Mouse (Mus musculus) lung, embryonic 15.5 days (tissue): ENCODE data around the gene Lyz1. TPM values are rescaled to one million over a fixed set of nuclear protein-coding genes. Genes with fewer than 3 reads are reported as not detected.
"Not testable (repeated sequence)": the region's sequence is repeated elsewhere in the genome, so short reads cannot be mapped to it uniquely, and the experiment has no call there.

ENCODE experiments used
- ATAC-seq: fragments of 200-750 bp; cut with Nextera tagmentation; 2 replicates; pipeline ENCODE4 v1.8.0; 2017; ENCODE audit warnings: moderate number of reproducible peaks, borderline replicate concordance; ENCODE audit not compliant: low FRiP score, low TSS enrichment; ENCODE audit errors: extremely low read depth
- H3K27ac ChIP-seq: fragments of 300-500 bp; sonication (generic); 2 replicates; pipeline ENCODE4 v1.5.1; 2015; ENCODE audit warnings: moderate library complexity, mild to moderate bottlenecking, inconsistent platforms
- H3K27me3 ChIP-seq: fragments of 300-500 bp; sonication (generic); 2 replicates; pipeline ENCODE4 v1.6.1; 2015; ENCODE audit warnings: inconsistent platforms
- H3K36me3 ChIP-seq: fragments of 300-500 bp; sonication (generic); 2 replicates; pipeline ENCODE4 v1.6.1; 2015; ENCODE audit warnings: inconsistent platforms
- H3K4me1 ChIP-seq: fragments of 300-500 bp; sonication (generic); 2 replicates; pipeline ENCODE4 v1.6.1; 2015; ENCODE audit warnings: inconsistent platforms
- H3K4me2 ChIP-seq: fragments of 300-500 bp; sonication (generic); 2 replicates; pipeline ENCODE4 v1.6.1; 2015; ENCODE audit warnings: inconsistent platforms, mild to moderate bottlenecking, moderate library complexity
- H3K4me3 ChIP-seq: fragments of 300-500 bp; sonication (generic); 2 replicates; pipeline ENCODE4 v1.5.1; 2015; ENCODE audit warnings: mild to moderate bottlenecking, inconsistent platforms
- H3K9ac ChIP-seq: fragments of 300-500 bp; sonication (generic); 2 replicates; pipeline ENCODE4 v1.6.1; 2015; ENCODE audit warnings: inconsistent platforms
- H3K9me3 ChIP-seq: fragments of 300-500 bp; sonication (generic); 2 replicates; pipeline ENCODE4 v1.6.1; 2016; ENCODE audit warnings: inconsistent platforms
- WGBS: fragments of 180-500 bp; shearing (Covaris S2); methylation state at CpG from one replicate; pipeline ENCODE4 v1.1.7; 2015; 5-methylcytosine and 5-hydroxymethylcytosine counted together
- polyA plus RNA-seq: library from polyadenylated mRNA; unstranded; fragments of >200 nt; fragmentation: Nextera tagmentation; extraction: Ambion mirVana; gene quantifications from 2 replicates; pipeline ENCODE4 v1.2.1, GENCODE M21; 2015

The Lyz1 gene
- polyA plus RNA-seq, 1 experiment from 2014 or later, result 0.44 TPM

DNA sequence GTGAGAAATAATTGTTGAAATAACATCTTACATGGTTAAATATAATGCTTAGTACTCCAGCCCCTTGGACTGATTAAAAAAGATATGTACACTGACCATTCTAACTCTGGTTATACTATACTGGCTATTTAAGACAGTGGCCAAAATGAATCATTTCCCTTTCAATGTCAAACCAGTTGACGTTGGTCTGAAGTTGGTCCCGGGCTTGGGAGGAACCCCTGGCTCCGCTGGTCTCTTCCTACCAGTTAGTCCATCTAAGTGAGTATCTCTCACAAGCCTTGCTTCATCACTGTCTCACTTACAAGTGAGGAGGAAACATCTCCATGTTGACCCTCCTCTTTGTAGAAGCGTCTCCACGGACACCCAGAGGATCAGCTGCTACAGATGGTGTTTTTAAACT lies 11.7 kb upstream of the Lyz1 start:
- Histone ChIP-seq H3K4me3 (no peak overlapping the region), H3K4me2 (no peak overlapping the region), H3K27me3 (no peaks in the 10 kb centered on the region), H3K27ac (no peak overlapping the region), H3K9ac (no peak overlapping the region), H3K4me1 (no peaks in the 10 kb centered on the region), H3K36me3 (no peaks in the 10 kb centered on the region), H3K9me3 (no peaks in the 10 kb centered on the region)
- 84% methylated on average over 5 of the region's 5 CpGs for WGBS
- ATAC-seq, result no peak

- 74% methylated on average over 1 of the region's 1 CpGs for WGBS
- H3K4me3 ChIP-seq, result no peak overlapping the region
- H3K4me2 ChIP-seq, result no peak overlapping the region
- no peaks in the 10 kb centered on the region for H3K9me3 ChIP-seq
- H3K27ac ChIP-seq, result no peak overlapping the region
- H3K36me3 ChIP-seq, result no peaks in the 10 kb centered on the region
- H3K4me1 ChIP-seq, result no peaks in the 10 kb centered on the region
- ATAC-seq, result no peak
- no peaks in the 10 kb centered on the region for H3K27me3 ChIP-seq
- H3K9ac ChIP-seq, result no peak overlapping the region
These were observed 9.0 kb upstream of the Lyz1 start for GRCm38 (mm10) chr10:117301688-117302087.

DNA sequence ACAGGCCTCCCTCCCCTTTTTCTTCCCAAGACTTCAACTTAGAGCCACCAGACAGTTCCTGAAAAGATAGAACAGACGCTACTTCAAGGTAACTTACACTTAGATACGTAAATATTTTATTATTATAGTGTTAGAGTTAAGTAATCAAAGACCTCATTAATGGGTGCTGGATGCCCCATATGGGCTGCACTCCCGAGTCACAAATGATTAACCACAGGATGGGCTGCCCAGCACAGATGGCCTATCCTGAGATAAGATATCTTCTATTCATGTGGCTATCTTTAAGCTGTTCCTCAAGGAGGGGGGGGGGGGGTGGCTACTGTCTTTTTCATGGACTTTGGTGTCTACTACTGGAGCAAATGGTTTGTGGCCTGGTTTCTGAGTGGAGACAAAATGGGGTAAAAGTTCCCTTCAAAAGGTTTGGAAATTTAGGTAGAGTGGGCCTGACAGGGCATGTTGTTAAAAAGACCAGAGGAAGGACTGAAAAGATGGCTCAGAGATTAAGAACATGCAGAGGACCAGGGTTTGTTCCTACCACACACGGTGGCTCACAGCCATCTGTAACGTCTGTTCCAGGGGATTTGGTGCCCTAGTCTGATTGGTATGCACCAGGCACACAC lies 7.3 kb upstream of the Lyz1 start:
- 70% methylated on average over 5 of the region's 5 CpGs for WGBS
- no peak overlapping the region for H3K4me3 ChIP-seq
- no peak overlapping the region for H3K9ac ChIP-seq
- H3K27ac ChIP-seq, result no peak overlapping the region
- no peak for ATAC-seq
- no peaks in the 10 kb centered on the region for H3K4me1 ChIP-seq
- H3K36me3 ChIP-seq, result no peaks in the 10 kb centered on the region
- H3K4me2 ChIP-seq, result no peak overlapping the region
- no peaks in the 10 kb centered on the region for H3K9me3 ChIP-seq
- H3K27me3 ChIP-seq, result no peaks in the 10 kb centered on the region

- WGBS, result 69% methylated on average over 4 of the region's 4 CpGs
- H3K4me2 ChIP-seq, result no peak overlapping the region
- no peaks in the 10 kb centered on the region for H3K9me3 ChIP-seq
- H3K27ac ChIP-seq, result no peak overlapping the region
- no peak overlapping the region for H3K4me3 ChIP-seq
- ATAC-seq, result no peak
- H3K4me1 ChIP-seq, result no peaks in the 10 kb centered on the region
- no peaks in the 10 kb centered on the region for H3K27me3 ChIP-seq
- no peaks in the 10 kb centered on the region for H3K36me3 ChIP-seq
- H3K9ac ChIP-seq, result no peak overlapping the region
These were observed 6.4 kb upstream of the Lyz1 start for GRCm38 (mm10) chr10:117299106-117299505.

GRCm38 (mm10) chr10:117298336-117298735 lies 5.7 kb upstream of the Lyz1 start:
- ATAC-seq, result no peak
- Histone ChIP-seq H3K36me3 (no peaks in the 10 kb centered on the region), H3K9me3 (no peaks in the 10 kb centered on the region), H3K27ac (no peak overlapping the region), H3K4me2 (no peak overlapping the region), H3K4me1 (no peaks in the 10 kb centered on the region), H3K27me3 (no peaks in the 10 kb centered on the region), H3K9ac (no peak overlapping the region), H3K4me3 (no peak overlapping the region)
- 80% methylated on average over 6 of the region's 6 CpGs for WGBS

GRCm38 (mm10) chr10:117290936-117291335 lies 1.7 kb downstream of the Lyz1 start:
- H3K9me3 ChIP-seq, H3K4me2 ChIP-seq: not testable (repeated sequence)
- WGBS, result 89% methylated on average over 6 of the region's 6 CpGs

DNA sequence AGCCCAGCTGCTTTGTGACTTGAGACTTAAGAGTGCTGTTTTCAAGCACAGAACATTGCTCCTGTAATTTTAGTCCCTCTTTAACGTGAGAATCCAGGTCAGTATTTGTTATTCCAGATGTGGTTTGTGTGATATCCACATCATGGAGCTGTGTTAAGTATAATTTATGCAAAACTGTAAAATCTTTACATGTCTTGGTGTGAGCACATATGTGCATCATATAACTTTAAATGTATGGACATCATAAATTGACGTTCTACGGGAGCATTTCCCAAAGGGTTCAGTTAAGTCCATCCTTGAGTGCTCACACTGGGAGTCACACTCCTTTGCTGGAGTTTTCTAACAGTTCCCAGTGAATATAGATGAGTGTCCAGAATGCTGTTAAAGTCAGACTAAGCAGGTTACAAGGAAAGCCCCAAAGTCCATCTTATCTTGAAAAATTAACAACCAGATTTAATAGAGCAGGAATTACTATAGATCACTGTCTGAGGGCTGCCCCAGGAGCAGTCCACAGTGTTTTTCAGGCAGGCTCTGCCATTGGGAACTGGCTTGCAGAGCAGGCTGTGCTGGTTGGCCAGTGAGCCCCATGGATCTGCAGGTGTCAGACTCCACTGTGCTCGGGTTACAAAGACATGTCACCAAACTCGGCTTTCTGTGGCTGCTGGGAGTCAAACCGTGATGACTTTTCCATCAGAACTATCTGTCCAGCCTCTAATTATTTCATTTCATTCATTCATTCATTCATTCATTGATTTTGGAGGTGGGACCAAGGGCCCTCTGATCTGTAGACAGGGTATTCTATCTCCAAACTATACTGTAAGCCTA lies 2.4 kb downstream of the Lyz1 start:
- H3K27ac ChIP-seq, result no peak overlapping the region
- H3K9ac ChIP-seq, result no peak overlapping the region
- H3K9me3 ChIP-seq, result no peaks in the 10 kb centered on the region
- no peaks in the 10 kb centered on the region for H3K36me3 ChIP-seq
- WGBS, result 36% methylated on average over 6 of the region's 6 CpGs
- no peaks in the 10 kb centered on the region for H3K4me1 ChIP-seq
- no peak overlapping the region for H3K4me3 ChIP-seq
- no peak overlapping the region for H3K4me2 ChIP-seq
- no peaks in the 10 kb centered on the region for H3K27me3 ChIP-seq
- ATAC-seq, result no peak

More at GRCm38 (mm10) chr10:117290936-117291335, 1.7 kb downstream of the Lyz1 start:
- not testable (repeated sequence) for H3K9ac ChIP-seq, H3K4me3 ChIP-seq, H3K36me3 ChIP-seq, H3K27me3 ChIP-seq, H3K27ac ChIP-seq, H3K4me1 ChIP-seq, ATAC-seq

- H3K4me1 ChIP-seq, H3K9ac ChIP-seq, ATAC-seq, H3K4me3 ChIP-seq, H3K36me3 ChIP-seq, H3K27ac ChIP-seq, H3K9me3 ChIP-seq, H3K27me3 ChIP-seq, H3K4me2 ChIP-seq: not testable (repeated sequence)
- 66% methylated on average over 5 of the region's 5 CpGs for WGBS
These were observed 3.6 kb downstream of the Lyz1 start for GRCm38 (mm10) chr10:117289034-117289505.

GRCm38 (mm10) chr10:117288197-117289033 lies 4.3 kb downstream of the Lyz1 start:
- Histone ChIP-seq H3K4me2 (no peak overlapping the region), H3K27ac (no peak overlapping the region)
- WGBS, result 88% methylated on average over 9 of the region's 9 CpGs

DNA sequence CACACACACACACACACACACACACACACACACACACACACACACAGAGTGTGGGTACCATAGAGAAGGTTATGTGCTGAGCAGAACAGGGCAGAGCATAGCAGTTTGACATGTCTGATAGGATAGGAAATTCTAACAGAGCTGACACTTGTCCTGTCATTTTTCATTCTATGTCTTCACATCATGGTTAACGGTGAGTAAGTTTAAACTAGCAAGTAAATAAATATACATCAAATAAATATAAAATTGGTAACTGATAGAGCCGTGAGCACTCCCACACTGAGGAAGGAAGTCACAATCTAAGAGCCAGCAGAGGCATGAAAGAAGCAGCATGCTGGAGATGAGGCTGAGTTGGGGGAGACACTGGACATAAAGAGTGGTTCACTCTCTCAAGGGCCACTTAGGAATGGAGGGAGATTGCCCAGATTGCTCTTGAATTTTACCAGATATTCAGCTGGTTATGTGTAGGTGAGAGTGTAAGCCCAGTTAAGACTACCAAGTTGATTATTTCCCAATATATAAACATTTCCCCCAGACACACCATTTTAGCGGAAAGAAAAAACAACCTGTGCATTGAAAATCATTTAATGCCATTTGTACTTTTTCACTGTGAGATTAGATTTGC lies 5.3 kb downstream of the Lyz1 start:
- Histone ChIP-seq H3K4me3 (no peak overlapping the region), H3K4me2 (no peak overlapping the region), H3K9ac (no peak overlapping the region), H3K27me3 (no peaks in the 10 kb centered on the region), H3K9me3 (no peaks in the 10 kb centered on the region), H3K4me1 (no peaks in the 10 kb centered on the region), H3K36me3 (no peaks in the 10 kb centered on the region), H3K27ac (no peak overlapping the region)
- 58% methylated on average over 3 of the region's 3 CpGs for WGBS
- no peak for ATAC-seq

More at GRCm38 (mm10) chr10:117288197-117289033, 4.3 kb downstream of the Lyz1 start:
- ATAC-seq, result no peak
- H3K36me3 ChIP-seq, result no peaks in the 10 kb centered on the region
- no peaks in the 10 kb centered on the region for H3K4me1 ChIP-seq
- no peak overlapping the region for H3K4me3 ChIP-seq
- no peaks in the 10 kb centered on the region for H3K27me3 ChIP-seq
- no peak overlapping the region for H3K9ac ChIP-seq
- H3K9me3 ChIP-seq, result no peaks in the 10 kb centered on the region

- Histone ChIP-seq H3K4me1 (no peaks in the 10 kb centered on the region), H3K9me3 (no peaks in the 10 kb centered on the region), H3K27ac (no peak overlapping the region), H3K36me3 (no peaks in the 10 kb centered on the region), H3K4me3 (no peak overlapping the region), H3K27me3 (no peaks in the 10 kb centered on the region), H3K9ac (no peak overlapping the region), H3K4me2 (no peak overlapping the region)
- ATAC-seq, result no peak
- 72% methylated on average over 6 of the region's 6 CpGs for WGBS
These were observed 6.2 kb downstream of the Lyz1 start for GRCm38 (mm10) chr10:117286366-117286970.
